Mouse (Mus musculus) ES-Bruce4 (cell line): ENCODE data around the gene Slc26a9. TPM values are rescaled to one million over a fixed set of nuclear protein-coding genes. Genes with fewer than 3 reads are reported as not detected.
A peak's percentile ranks its signal among the peaks of the same experiment; 100 is the strongest.

Experiments used
- H3K27ac ChIP-seq: 2 replicates; pipeline ENCODE4 v1.5.1; 2012; ENCODE audit warnings: low read length, inconsistent platforms; ENCODE audit not compliant: insufficient read depth
- H3K27me3 ChIP-seq: 2 replicates; pipeline ENCODE4 v1.6.1; 2012; ENCODE audit warnings: mild to moderate bottlenecking, low read length, inconsistent platforms; ENCODE audit not compliant: control insufficient read depth, poor library complexity, insufficient read depth, severe bottlenecking
- H3K36me3 ChIP-seq: 2 replicates; pipeline ENCODE4 v1.6.1; 2012; ENCODE audit warnings: inconsistent platforms, mild to moderate bottlenecking, low read length, moderate library complexity; ENCODE audit not compliant: control insufficient read depth, poor library complexity, insufficient read depth, severe bottlenecking
- H3K4me1 ChIP-seq: one replicate; pipeline ENCODE4 v1.8.1; 2011; ENCODE audit warnings: low read length; ENCODE audit not compliant: control insufficient read depth, insufficient read depth
- H3K4me3 ChIP-seq: 2 replicates; pipeline ENCODE4 v1.5.1; 2011; ENCODE audit warnings: low read depth, mild to moderate bottlenecking, low read length
- H3K9ac ChIP-seq: 2 replicates; pipeline ENCODE4 v1.6.1; 2012; ENCODE audit warnings: low read depth, mild to moderate bottlenecking, inconsistent platforms; ENCODE audit not compliant: poor library complexity, severe bottlenecking
- H3K9me3 ChIP-seq: replicated peaks from 2 replicates; pipeline ENCODE4 v1.6.1; 2012; ENCODE audit warnings: mild to moderate bottlenecking, low read length, inconsistent platforms; ENCODE audit not compliant: control insufficient read depth, poor library complexity, insufficient read depth, severe bottlenecking
- CTCF ChIP-seq: IDR thresholded peaks from one replicate; pipeline ENCODE4 v1.8.1; 2011; ENCODE audit warnings: low read depth, low read length
- EP300 ChIP-seq: IDR thresholded peaks from 2 replicates; pipeline ENCODE4 v1.6.1; 2011; ENCODE audit warnings: low read depth, low read length; ENCODE audit not compliant: insufficient read depth
- POLR2A ChIP-seq: IDR thresholded peaks from one replicate; pipeline ENCODE4 v1.8.1; 2011; ENCODE audit warnings: low read length; ENCODE audit not compliant: insufficient read depth
- polyA plus RNA-seq: library from polyadenylated mRNA; stranded (reverse); fragments of >200 nt; gene quantifications from 2 replicates; pipeline ENCODE4 v1.2.4, GENCODE M21; 2011; ENCODE audit warnings: low read depth; ENCODE audit not compliant: missing spikeins, insufficient read depth, insufficient read length

Gene Slc26a9
- polyA plus RNA-seq, 1 experiment: not detected

DNA sequence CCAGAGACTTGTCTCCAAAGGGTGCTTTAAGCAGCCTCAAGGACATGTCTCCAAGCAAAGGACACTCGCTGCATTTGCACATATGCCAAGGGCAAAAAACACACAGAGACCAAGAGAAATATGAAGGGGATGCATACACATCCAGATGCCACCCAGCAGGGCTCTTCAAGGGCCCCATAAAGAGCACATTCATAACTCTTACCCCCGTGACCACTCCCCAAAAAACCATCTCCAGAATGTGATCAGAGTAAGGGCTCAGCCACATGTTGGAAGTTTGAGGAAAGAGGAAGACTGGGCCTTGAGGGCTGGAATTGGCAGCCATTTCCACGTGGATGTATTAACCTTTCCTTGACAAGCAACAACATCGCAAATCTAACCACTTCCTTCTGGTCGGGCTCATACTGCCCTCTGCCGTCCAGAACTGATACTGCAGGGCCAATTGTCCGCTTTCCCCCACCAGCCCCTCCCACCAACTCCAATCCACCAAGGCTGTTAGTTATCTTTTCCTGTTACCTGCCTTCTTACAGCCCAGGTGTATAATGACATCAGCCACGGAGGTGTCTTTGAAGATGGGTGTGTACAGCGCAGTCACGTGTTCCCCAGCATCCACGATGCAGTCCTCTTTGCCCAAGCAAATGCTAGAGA lies 21.7 kb downstream of the Slc26a9 start:
- TF ChIP-seq CTCF: peak; percentile 96
- no peak for TF ChIP-seq POLR2A
- no peak for TF ChIP-seq EP300
- H3K4me1 ChIP-seq: no peaks in the 10 kb centered on the region
- H3K36me3 ChIP-seq: no peaks in the 10 kb centered on the region
- no peaks in the 10 kb centered on the region for H3K27me3 ChIP-seq
- no peaks in the 10 kb centered on the region; the same call in 1 of the 2 replicates for H3K9me3 ChIP-seq
- no peak overlapping the region for H3K4me3 ChIP-seq
- H3K27ac ChIP-seq: no peak overlapping the region
- no peak overlapping the region for H3K9ac ChIP-seq

DNA sequence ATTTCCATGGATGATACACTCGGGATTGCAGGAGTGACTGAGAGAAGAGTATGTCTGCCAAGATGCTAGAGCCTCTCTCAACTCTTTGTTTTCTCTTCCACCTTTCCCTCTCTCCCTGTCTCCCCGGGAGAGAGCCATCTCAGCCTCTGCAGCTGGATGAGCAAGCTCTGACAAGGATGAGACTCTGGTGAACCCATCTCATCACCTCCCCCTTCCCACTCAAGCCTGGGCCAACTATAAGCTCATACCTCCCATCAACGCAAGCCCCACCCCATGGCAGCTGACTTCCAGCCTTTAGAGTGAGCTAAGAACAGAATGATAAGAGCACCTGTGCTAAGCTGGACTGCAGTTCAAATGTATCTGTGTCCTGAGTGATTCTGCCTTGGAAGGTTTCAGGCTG lies 25.5 kb downstream of the Slc26a9 start:
- Histone ChIP-seq H3K27ac (no peak overlapping the region), H3K27me3 (no peaks in the 10 kb centered on the region), H3K4me1 (no peaks in the 10 kb centered on the region), H3K9ac (no peak overlapping the region), H3K36me3 (no peaks in the 10 kb centered on the region), H3K4me3 (no peak overlapping the region), H3K9me3 (no peaks in the 10 kb centered on the region; the same call in 1 of the 2 replicates)
- TF ChIP-seq CTCF (no peak), POLR2A (no peak), EP300 (no peak)

DNA sequence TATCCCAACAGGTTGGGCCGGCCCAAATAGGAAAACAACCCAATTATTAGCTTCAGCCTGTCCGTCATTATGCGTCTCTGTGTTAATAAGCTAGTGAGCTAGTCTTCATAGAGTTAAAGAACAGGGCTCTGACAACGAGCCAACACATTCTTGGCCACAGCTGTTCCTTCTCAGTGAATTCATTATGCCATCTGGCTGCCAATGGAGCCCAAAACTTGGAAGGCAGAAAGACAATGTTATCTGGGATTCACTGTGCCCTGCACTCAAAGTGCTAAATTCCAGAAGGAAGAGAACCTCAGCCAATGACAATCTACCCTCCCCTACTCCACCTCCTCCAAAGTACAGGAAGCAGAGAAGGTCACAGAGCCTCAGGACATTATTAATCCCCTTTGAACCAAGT lies 26.8 kb downstream of the Slc26a9 start:
- no peaks in the 10 kb centered on the region for H3K27me3 ChIP-seq
- no peak overlapping the region for H3K9ac ChIP-seq
- H3K27ac ChIP-seq: no peak overlapping the region
- TF ChIP-seq EP300 (no peak), POLR2A (no peak), CTCF (no peak)
- no peaks in the 10 kb centered on the region; the same call in 1 of the 2 replicates for H3K9me3 ChIP-seq
- no peak overlapping the region for H3K4me3 ChIP-seq
- H3K36me3 ChIP-seq: no peaks in the 10 kb centered on the region
- H3K4me1 ChIP-seq: no peaks in the 10 kb centered on the region

DNA sequence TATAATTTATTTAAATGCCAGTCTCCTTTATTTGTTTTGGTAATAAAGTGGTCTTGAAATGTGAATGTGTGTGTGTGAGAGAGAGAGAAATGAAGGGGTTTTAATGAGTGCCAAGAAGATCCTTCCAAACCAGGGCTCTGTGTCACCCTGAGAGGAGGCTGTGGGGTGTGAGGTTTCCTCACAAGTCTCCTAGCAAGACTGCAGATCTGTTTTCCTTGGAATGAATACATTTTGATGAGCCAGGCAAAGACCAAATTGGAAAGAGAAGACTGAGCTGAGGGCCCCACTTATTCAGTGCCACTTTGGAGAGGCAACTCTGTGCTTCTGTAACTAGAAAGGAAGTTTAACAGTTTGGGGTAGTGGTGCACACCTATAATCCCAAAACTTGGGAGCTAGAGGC lies 27.6 kb downstream of the Slc26a9 start:
- Histone ChIP-seq H3K27ac (no peak overlapping the region), H3K9me3 (no peaks in the 10 kb centered on the region; the same call in 1 of the 2 replicates), H3K9ac (no peak overlapping the region), H3K4me1 (no peaks in the 10 kb centered on the region), H3K27me3 (no peaks in the 10 kb centered on the region), H3K4me3 (no peak overlapping the region), H3K36me3 (no peaks in the 10 kb centered on the region)
- TF ChIP-seq POLR2A (no peak), EP300 (no peak), CTCF (no peak)

DNA sequence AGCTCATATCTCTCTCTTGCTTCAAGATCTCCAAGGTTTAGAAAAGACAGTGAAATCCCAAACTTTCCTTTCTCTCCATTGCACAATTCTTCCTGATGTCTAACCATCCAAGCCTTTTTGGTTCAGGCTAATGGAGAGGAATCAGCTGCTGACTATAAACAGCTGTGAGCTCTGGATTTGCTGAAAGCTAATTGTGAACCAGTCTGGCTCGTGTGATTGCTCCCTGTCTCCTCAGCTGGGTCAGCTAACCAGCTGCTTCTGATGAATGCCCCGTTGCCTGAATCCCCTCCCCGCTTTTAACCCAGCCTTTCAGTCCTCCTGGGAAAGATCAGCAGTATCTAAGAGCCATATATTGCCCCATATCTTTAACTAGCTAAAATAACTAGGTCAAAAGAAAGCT lies 50.8 kb downstream of the Slc26a9 start:
- H3K4me1 ChIP-seq: no peaks in the 10 kb centered on the region
- no peaks in the 10 kb centered on the region for H3K36me3 ChIP-seq
- H3K9me3 ChIP-seq: no peaks in the 10 kb centered on the region
- TF ChIP-seq EP300 (no peak), POLR2A (no peak), CTCF (no peak)
- H3K4me3 ChIP-seq: no peak overlapping the region
- H3K27ac ChIP-seq: no peak overlapping the region
- H3K9ac ChIP-seq: no peak overlapping the region
- H3K27me3 ChIP-seq: no peaks in the 10 kb centered on the region

DNA sequence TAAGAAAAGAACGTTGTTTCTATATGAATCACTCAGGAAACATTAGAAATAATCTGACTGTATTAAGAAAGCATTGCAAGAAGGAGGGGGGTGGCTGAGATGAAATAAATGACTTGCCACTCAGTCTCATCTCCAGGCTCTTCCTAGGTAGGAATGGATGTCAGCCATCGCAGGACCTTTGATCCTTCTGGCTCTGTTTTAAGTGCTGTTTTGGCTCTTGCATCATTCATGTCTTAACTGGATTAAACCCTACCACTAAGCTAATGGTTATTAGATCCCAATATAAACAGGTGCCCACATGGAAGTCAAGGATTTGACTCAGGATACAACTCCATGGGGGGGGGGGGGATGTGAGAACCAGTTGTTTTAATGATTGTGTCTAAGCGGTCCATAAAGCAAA lies 51.3 kb downstream of the Slc26a9 start:
- H3K9ac ChIP-seq: no peak overlapping the region
- H3K36me3 ChIP-seq: no peaks in the 10 kb centered on the region
- H3K9me3 ChIP-seq: no peaks in the 10 kb centered on the region
- TF ChIP-seq EP300: no peak
- TF ChIP-seq CTCF: no peak
- TF ChIP-seq POLR2A: no peak
- no peaks in the 10 kb centered on the region for H3K4me1 ChIP-seq
- no peak overlapping the region for H3K27ac ChIP-seq
- H3K4me3 ChIP-seq: no peak overlapping the region
- no peaks in the 10 kb centered on the region for H3K27me3 ChIP-seq
